27 mouse cellular contexts compared by ENCODE assay signal in genomic region chr2:6283569-6283968, GRCm38 (mm10). TPM values are rescaled to one million over a fixed set of nuclear protein-coding genes. Genes with fewer than 3 reads are reported as not detected.
DNase-seq lines count a peak whose midpoint lies in the region; ATAC-seq and TF ChIP-seq lines count a peak whose summit lies in the region.
"Had no signal": no experiment of that assay in that cellular context is flagged by ENCODE, and none has a peak within 500 bp of the region (broad histone marks: within the 10 kb centered on the region; RNA-seq: fewer than 3 reads in every experiment).

No protein-coding gene starts in this region.

- no peak overlapping the region for H3K4me2 ChIP-seq in liver, embryonic 13.5 days
- H3K4me2 ChIP-seq in liver, embryonic 11.5 days, result no peak overlapping the region
- no peak overlapping the region for H3K4me2 ChIP-seq in liver, embryonic 16.5 days (ENCODE audit: low read depth, low read length)
- no peak overlapping the region for H3K4me2 ChIP-seq in liver, postnatal 0 days (ENCODE audit: low read depth, low read length)
- H3K4me2 ChIP-seq: embryonic facial prominence, embryonic 13.5 days; embryonic facial prominence, embryonic 15.5 days; forebrain, embryonic 12.5 days had no signal

- TF ChIP-seq CTCF in liver, postnatal 0 days (IDR thresholded peaks at IDR 0.05; ENCODE audit: low read depth), result no peak

- 64% methylated on average over 2 of the region's 2 CpGs for WGBS in liver, embryonic 13.5 days (ENCODE audit: insufficient replicate concordance)
- WGBS in liver, embryonic 11.5 days, result 82% methylated on average over 2 of the region's 2 CpGs
- WGBS in liver, embryonic 16.5 days (ENCODE audit: insufficient replicate concordance), result 67% methylated on average over 2 of the region's 2 CpGs
- 69% methylated on average over 2 of the region's 2 CpGs for WGBS in liver, postnatal 0 days (ENCODE audit: insufficient replicate concordance)

- H3K9ac ChIP-seq in liver, embryonic 13.5 days, result no peak overlapping the region
- H3K9ac ChIP-seq in liver, embryonic 11.5 days (ENCODE audit: low read depth, low read length), result no peak overlapping the region
- no peak overlapping the region for H3K9ac ChIP-seq in liver, embryonic 16.5 days (ENCODE audit: low read depth, low read length)
- H3K9ac ChIP-seq in liver, postnatal 0 days (replicated peaks), result no peak overlapping the region
- H3K9ac ChIP-seq: embryonic facial prominence, embryonic 13.5 days; embryonic facial prominence, embryonic 15.5 days; forebrain, embryonic 12.5 days had no signal

- no peak overlapping the region for H3K4me3 ChIP-seq in liver, embryonic 13.5 days (replicated peaks)
- H3K4me3 ChIP-seq in liver, embryonic 11.5 days (ENCODE audit: low read depth, low read length), result no peak overlapping the region
- no peak overlapping the region for H3K4me3 ChIP-seq in liver, embryonic 16.5 days (ENCODE audit: low read depth, low read length)
- no peak overlapping the region for H3K4me3 ChIP-seq in liver, postnatal 0 days (ENCODE audit: low read depth, low read length)
- H3K4me3 ChIP-seq: embryonic facial prominence, embryonic 13.5 days; embryonic facial prominence, embryonic 15.5 days; erythroblast, embryonic 14.5 days; forebrain, embryonic 10.5 days; forebrain, embryonic 12.5 days had no signal

- H3K27ac ChIP-seq in liver, embryonic 13.5 days, result peak overlapping the region; percentile 90; the same call in 1 of the 2 replicates
- H3K27ac ChIP-seq in liver, embryonic 11.5 days (ENCODE audit: low read depth, low read length), result no peak overlapping the region
- H3K27ac ChIP-seq in liver, embryonic 16.5 days (ENCODE audit: low read length), result peak overlapping the region; percentile 50; the same call in 1 of the 2 replicates
- 0 out of 2 replicates have a peak overlapping the region, but pooled peaks have one; percentile 61 for H3K27ac ChIP-seq in liver, postnatal 0 days (ENCODE audit: low read depth)
- H3K27ac ChIP-seq: embryonic facial prominence, embryonic 13.5 days; embryonic facial prominence, embryonic 15.5 days; forebrain, embryonic 10.5 days; forebrain, embryonic 12.5 days had no signal

- H3K27me3 ChIP-seq in liver, embryonic 13.5 days, result peaks cover 4% of the 10 kb centered on the region; the same call in 1 of the 2 replicates
- H3K27me3 ChIP-seq in liver, embryonic 11.5 days (replicated peaks; ENCODE audit: control insufficient read depth, insufficient read depth, low read length), result peaks cover 3% of the 10 kb centered on the region; the same call in 1 of the 2 replicates
- no peaks in the 10 kb centered on the region; the same call in 1 of the 2 replicates for H3K27me3 ChIP-seq in liver, embryonic 16.5 days (ENCODE audit: control insufficient read depth, insufficient read depth, low read depth, low read length)
- no peaks in the 10 kb centered on the region for H3K27me3 ChIP-seq in liver, postnatal 0 days (ENCODE audit: insufficient read depth, low read length)
- H3K27me3 ChIP-seq: CH12.LX; embryonic facial prominence, embryonic 15.5 days; forebrain, embryonic 12.5 days had no signal

- ATAC-seq in liver, embryonic 13.5 days (ENCODE audit: low read depth), result no peak
- ATAC-seq in liver, embryonic 11.5 days (replicated peaks; ENCODE audit: low FRiP score), result no peak
- ATAC-seq in liver, embryonic 16.5 days (ENCODE audit: low read depth), result no peak
- ATAC-seq in liver, postnatal 0 days, result no peak
- no peak for ATAC-seq in cerebellum, adult (ENCODE audit: insufficient number of reproducible peaks, low FRiP score, low TSS enrichment)
- ATAC-seq: CD4-positive, CD25-positive, alpha-beta regulatory T cell, adult 4 months; forebrain, embryonic 14.5 days; forebrain, embryonic 16.5 days had no signal

- no peaks in the 10 kb centered on the region for H3K9me3 ChIP-seq in liver, embryonic 13.5 days (replicated peaks)
- H3K9me3 ChIP-seq in liver, embryonic 11.5 days (ENCODE audit: control insufficient read depth, low read length), result no peaks in the 10 kb centered on the region
- H3K9me3 ChIP-seq in liver, embryonic 16.5 days (replicated peaks; ENCODE audit: control insufficient read depth, low read length), result no peaks in the 10 kb centered on the region
- no peaks in the 10 kb centered on the region for H3K9me3 ChIP-seq in liver, postnatal 0 days (ENCODE audit: low read length)
- H3K9me3 ChIP-seq: embryonic facial prominence, embryonic 13.5 days; embryonic facial prominence, embryonic 15.5 days; forebrain, embryonic 10.5 days; forebrain, embryonic 12.5 days had no signal

- peaks cover 75% of the 10 kb centered on the region for H3K4me1 ChIP-seq in liver, embryonic 13.5 days (replicated peaks)
- H3K4me1 ChIP-seq in liver, embryonic 11.5 days (replicated peaks; ENCODE audit: control insufficient read depth, insufficient read depth, low read length), result peaks cover 28% of the 10 kb centered on the region
- H3K4me1 ChIP-seq in liver, embryonic 16.5 days (ENCODE audit: control insufficient read depth, low read depth, low read length), result peaks cover 53% of the 10 kb centered on the region
- H3K4me1 ChIP-seq in liver, postnatal 0 days (ENCODE audit: insufficient read depth), result peaks cover 32% of the 10 kb centered on the region
- H3K4me1 ChIP-seq: forebrain, embryonic 10.5 days; forebrain, embryonic 12.5 days had no signal

- no peak for TF ChIP-seq EP300 in liver, postnatal 0 days (IDR thresholded peaks at IDR 0.05; ENCODE audit: low read depth)

- DNase-seq in liver, embryonic 13.5 days, result no peak
- DNase-seq in liver, embryonic 11.5 days (ENCODE audit: low spot score), result no peak
- DNase-seq in liver, result no peak
- no peak for DNase-seq in liver, postnatal 0 days
- DNase-seq: adrenal gland, adult 2 months; adrenal gland, postnatal 10 days; adrenal gland, postnatal 25 days; B cell, adult 2 months; cerebellum, adult 11 months; cerebellum, adult 18-20 months; cerebellum, adult 8-10 months; cerebellum, adult 9-11 months; cerebellum, postnatal 14 days; cerebellum, postnatal 36 days; embryo, embryonic 11 days had no signal

- H3K36me3 ChIP-seq in liver, embryonic 13.5 days, result no peaks in the 10 kb centered on the region
- no peaks in the 10 kb centered on the region for H3K36me3 ChIP-seq in liver, embryonic 11.5 days (ENCODE audit: control insufficient read depth, insufficient read depth, low read length)
- no peaks in the 10 kb centered on the region for H3K36me3 ChIP-seq in liver, embryonic 16.5 days (ENCODE audit: control insufficient read depth, insufficient read depth)
- H3K36me3 ChIP-seq in liver, postnatal 0 days (replicated peaks; ENCODE audit: insufficient read depth, low read length), result no peaks in the 10 kb centered on the region
- H3K36me3 ChIP-seq: embryonic facial prominence, embryonic 13.5 days; embryonic facial prominence, embryonic 15.5 days; forebrain, embryonic 10.5 days; forebrain, embryonic 12.5 days; G1E had no signal

RNA-seq across cellular contexts. Expression of gene Usp6nl, which starts 38.9 kb away (rescaled TPM):
- polyA plus RNA-seq in liver, embryonic 13.5 days (2015; fragmentation: Nextera tagmentation; extraction: Ambion mirVana), result 3.4 and 5.5 TPM in 2 replicates
- 8.5 and 10.6 TPM in 2 replicates for polyA plus RNA-seq in liver, embryonic 11.5 days (2014; fragmentation: Nextera tagmentation; extraction: Ambion mirVana)
- 2.7 and 3.6 TPM in 2 replicates for polyA plus RNA-seq in liver, embryonic 16.5 days (2015; fragmentation: Nextera tagmentation; extraction: Ambion mirVana)
- polyA plus RNA-seq in liver, postnatal 0 days (2015; fragmentation: Nextera tagmentation; extraction: Ambion mirVana), result 4.6 and 5.1 TPM in 2 replicates
